Mouse (Mus musculus) adrenal gland, postnatal 14 days (tissue): ENCODE data around the gene Abhd2. TPM values are rescaled to one million over a fixed set of nuclear protein-coding genes. Genes with fewer than 3 reads are reported as not detected.
"Not testable (repeated sequence)": the region's sequence is repeated elsewhere in the genome, so short reads cannot be mapped to it uniquely, and the experiment has no call there.

Source experiments
- DNase-seq: peaks from one replicate; pipeline ENCODE4 v3.0.0; 2021; ENCODE audit warnings: mixed read lengths
- total RNA-seq: library from RNA; stranded (reverse); gene quantifications from 2 replicates; pipeline ENCODE4 v1.2.3, GENCODE M21; 2021

Abhd2 gene
- total RNA-seq, 1 experiment from 2014 or later: 569 TPM

- DNase-seq: no peak
Measured at GRCm38 (mm10) chr7:79266228-79266627, 6.8 kb upstream of the Abhd2 start.

GRCm38 (mm10) chr7:79267690-79268388 lies 5.2 kb upstream of the Abhd2 start:
- DNase-seq: no peak

GRCm38 (mm10) chr7:79268897-79269296 lies 4.1 kb upstream of the Abhd2 start:
- DNase-seq: no peak

GRCm38 (mm10) chr7:79269411-79269810 lies 3.6 kb upstream of the Abhd2 start:
- DNase-seq: peak; percentile 53

- DNase-seq: peak; percentile 61
Measured at GRCm38 (mm10) chr7:79269866-79270265, 3.1 kb upstream of the Abhd2 start.

GRCm38 (mm10) chr7:79270961-79271387 lies 2.0 kb upstream of the Abhd2 start:
- peak; percentile 64 for DNase-seq

- DNase-seq: no peak
Measured at GRCm38 (mm10) chr7:79271861-79272788, 874 bp upstream of the Abhd2 start.

- peak; percentile 81 for DNase-seq
Measured at GRCm38 (mm10) chr7:79273738-79274472, 906 bp downstream of the Abhd2 start.

GRCm38 (mm10) chr7:79274473-79275010 lies 1.5 kb downstream of the Abhd2 start:
- DNase-seq: no peak

- no peak for DNase-seq
Measured at GRCm38 (mm10) chr7:79275345-79275744, 2.3 kb downstream of the Abhd2 start.

- peak; percentile 65 for DNase-seq
Measured at GRCm38 (mm10) chr7:79278432-79278831, 5.4 kb downstream of the Abhd2 start.

- DNase-seq: no peak
Measured at GRCm38 (mm10) chr7:79279376-79280029, 6.5 kb downstream of the Abhd2 start.

GRCm38 (mm10) chr7:79282883-79283670 lies 10.1 kb downstream of the Abhd2 start:
- DNase-seq: peak; percentile 46

- DNase-seq: not testable (repeated sequence)
Measured at GRCm38 (mm10) chr7:79283671-79283941, 10.6 kb downstream of the Abhd2 start.

- no peak for DNase-seq
Measured at GRCm38 (mm10) chr7:79284160-79284888, 11.3 kb downstream of the Abhd2 start.

- no peak for DNase-seq
Measured at GRCm38 (mm10) chr7:79284889-79285280, 11.9 kb downstream of the Abhd2 start.

- peak; percentile 58 for DNase-seq
Measured at GRCm38 (mm10) chr7:79285408-79285807, 12.4 kb downstream of the Abhd2 start.

GRCm38 (mm10) chr7:79287226-79287625 lies 14.2 kb downstream of the Abhd2 start:
- DNase-seq: no peak

- peak; percentile 52 for DNase-seq
Measured at GRCm38 (mm10) chr7:79287928-79288327, 14.9 kb downstream of the Abhd2 start.

GRCm38 (mm10) chr7:79288422-79288821 lies 15.4 kb downstream of the Abhd2 start:
- no peak for DNase-seq
